Mouse (Mus musculus): Measurements from ENCODE around the gene Sema4b.

Sema4b gene

DNA sequence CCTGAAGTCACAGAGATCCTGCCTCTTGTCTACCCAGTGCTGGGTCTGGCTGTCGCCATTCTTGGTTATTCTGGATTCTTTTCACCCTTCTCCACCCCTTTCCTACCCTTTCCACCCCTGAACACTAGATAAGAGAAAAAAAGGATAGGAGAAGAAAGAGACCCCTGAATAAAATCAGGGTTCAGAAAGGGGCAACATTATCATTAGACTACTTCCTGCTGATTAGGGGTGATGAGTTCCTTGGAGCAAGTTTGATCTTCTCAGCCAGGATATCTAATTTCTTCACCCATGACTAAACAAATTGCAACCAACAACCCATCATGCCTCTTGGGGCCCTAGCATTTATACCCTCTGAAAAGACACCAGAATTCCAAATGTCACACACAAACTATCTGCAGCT, 81.1 kb downstream of the Sema4b start:
- WGBS = 86% methylated on average over 1 of the region's 1 CpGs

DNA sequence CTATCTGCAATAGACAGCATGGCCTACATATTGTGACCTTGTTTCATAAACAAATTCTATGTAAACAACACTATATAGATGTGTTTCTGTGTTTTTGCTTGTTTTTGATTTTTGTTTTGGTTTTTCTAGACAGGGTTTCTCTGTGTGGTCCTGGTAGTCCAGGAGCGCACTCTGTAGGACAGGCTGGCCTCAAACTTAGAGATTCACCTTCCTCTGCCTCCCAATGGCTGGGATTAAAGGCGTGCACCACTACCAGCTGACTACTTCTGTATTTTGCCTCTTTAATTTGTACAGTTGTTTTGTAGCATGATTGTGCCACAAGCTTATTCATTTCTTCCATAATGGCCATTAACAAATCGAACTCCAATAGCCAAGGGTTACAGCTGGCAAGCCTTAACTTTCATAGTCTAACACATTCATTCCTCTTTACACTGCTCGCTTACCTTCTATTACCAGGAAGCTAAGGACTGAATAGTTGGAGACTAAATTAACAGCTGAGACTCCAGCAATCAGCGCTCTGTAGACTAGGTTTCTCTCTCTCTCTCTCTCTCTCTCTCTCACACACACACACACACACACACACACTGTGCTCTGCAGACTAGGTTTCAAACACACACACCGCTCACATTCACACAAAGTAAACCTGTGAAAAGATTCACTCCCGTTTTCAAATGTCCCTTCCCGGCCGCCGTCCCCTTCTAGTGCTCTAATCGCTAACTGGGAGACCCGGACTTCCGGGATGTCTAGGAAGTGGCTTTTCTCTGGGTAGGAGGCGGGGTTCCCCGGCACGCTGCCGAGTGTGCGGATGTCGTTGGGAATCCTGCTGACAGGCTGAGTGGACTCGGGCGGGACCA, 82.5 kb downstream of the Sema4b start, which contains the start of gene Vps33b:
TSS of gene Vps33b (plus strand) at position 753 of the 854 bp plus-strand sequence.
- WGBS = 3% methylated on average over 21 of the region's 21 CpGs

DNA sequence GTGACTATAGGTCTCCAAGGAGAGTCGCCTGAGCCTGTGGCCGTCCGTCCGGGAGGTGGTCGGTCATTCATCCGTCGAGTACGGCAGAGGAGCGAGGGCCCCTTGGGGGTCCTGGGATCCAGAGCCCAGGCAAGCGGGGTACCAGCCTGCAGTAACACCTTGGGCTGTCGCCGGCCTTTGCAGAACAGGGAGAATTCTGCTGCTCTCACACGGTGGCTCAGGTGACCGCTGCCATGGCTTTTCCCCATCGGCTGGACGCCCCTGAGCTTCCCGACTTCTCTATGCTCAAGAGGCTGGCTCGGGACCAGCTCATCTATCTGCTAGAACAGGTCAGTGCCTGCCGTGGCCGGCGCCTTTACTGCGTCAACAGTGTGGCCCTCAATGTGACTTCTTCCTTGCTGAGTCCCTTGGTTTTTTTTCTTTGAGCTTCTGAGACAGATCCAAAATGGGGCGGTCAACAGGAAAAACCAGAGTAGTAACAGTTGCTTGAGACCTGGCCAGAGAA, 83.2 kb downstream of the Sema4b start:
- WGBS = under 1% methylated on average over 23 of the region's 23 CpGs

DNA sequence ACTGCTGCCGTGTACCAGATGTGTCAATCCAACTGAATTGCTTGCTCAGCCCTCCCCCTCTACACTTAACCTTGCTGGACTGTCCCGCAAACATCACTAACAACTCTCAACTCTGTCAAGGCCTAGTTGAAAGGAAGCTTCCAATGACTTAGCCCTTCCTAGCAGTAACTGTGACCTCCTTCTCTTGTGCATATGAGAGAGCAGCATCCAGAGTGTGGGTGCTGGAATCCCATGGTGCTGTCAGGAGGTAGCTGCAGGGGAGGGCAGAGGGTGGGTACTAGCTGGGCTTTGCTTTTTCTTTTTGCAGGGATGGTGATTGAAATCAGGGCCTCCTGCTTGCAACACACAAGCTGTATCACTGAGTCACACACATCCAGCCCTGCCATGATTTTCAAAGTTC, 86.8 kb downstream of the Sema4b start:
- 97% methylated on average over 2 of the region's 2 CpGs for WGBS
